Mouse (Mus musculus): ENCODE data around the gene Ntsr1. TPM values are rescaled to one million over a fixed set of nuclear protein-coding genes. Genes with fewer than 3 reads are reported as not detected.

The Ntsr1 gene
- polyA plus RNA-seq, 1 experiment: not detected

DNA sequence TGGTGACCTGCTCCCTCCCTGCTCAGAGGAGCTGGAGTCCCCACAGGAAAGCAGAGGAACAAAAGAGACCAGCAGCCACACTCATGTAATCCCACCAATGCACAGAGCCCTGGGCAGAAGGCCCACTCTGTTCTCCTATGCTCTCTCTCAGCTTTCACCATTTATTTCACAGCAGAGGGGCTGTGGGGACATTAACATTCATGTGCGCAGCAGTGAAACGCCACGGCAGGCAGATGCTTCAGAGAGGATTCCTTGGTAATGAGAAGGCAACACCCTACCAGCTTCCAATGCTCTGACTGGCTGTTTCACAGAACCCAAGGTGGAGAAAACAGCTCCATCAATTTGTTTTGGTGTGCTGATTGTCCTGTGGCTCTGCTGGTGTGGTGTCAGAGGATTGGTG, 14.5 kb upstream of the Ntsr1 start:
- TF ChIP-seq GATA1 (IDR thresholded peaks at IDR 0.05; ENCODE audit: low read length): no peak

DNA sequence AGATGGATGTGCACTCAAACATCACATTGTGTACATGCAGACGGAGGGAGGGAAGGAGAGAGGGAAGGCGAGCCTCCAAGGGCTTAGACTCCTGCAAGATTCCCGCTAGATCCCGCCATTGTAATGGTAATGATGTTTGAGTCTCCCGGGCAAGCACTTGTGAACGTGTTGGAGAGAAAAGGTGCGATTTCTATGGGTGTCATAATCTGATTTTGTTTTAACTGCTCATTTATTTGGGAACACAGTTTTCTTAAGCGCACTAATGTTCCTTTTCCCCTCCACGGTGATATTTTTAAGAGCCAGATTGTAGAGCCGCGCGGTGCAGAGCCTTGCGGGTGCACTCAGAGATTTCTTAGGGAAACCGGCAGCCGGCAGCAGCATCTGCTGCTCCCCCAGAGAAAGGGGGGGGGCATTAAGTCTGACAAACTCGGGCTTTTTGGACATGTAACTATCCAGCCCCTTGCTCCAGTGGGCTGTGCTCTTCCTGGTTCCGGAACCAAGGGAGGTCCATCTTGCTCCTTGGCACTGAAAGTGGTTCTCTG, 11.5 kb upstream of the Ntsr1 start:
- TF ChIP-seq GATA1 (IDR thresholded peaks at IDR 0.05; ENCODE audit: low read length): no peak

DNA sequence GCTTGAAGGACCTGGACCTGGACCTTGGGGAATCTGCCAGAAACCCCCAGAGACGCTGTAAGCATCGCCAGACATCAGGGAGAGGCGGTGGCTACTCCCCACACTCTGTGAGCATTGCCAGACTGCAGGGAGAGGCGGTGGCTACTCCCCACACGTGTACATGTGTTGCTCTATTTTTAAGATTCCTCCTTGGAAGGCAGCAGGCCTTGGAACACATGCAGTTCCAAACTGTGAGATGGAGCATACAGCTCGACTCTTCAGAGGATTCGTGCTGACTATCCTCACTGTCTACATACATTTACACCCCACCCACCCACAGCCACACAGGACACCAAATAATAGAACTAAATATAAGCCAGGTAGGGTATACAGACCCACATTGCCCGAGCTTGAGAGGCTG, 3.9 kb upstream of the Ntsr1 start:
- no peak for TF ChIP-seq GATA1 (IDR thresholded peaks at IDR 0.05; ENCODE audit: low read length)

DNA sequence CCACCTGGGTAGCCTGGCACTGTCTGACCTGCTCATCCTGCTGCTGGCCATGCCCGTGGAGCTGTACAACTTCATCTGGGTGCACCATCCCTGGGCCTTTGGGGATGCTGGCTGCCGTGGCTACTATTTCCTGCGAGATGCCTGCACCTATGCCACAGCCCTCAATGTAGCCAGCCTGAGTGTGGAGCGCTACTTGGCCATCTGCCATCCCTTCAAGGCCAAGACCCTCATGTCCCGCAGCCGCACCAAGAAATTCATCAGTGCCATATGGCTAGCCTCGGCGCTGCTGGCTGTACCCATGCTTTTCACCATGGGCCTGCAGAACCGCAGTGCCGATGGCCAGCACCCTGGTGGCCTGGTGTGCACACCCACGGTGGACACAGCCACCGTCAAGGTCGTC, 950 bp downstream of the Ntsr1 start:
- no peak for TF ChIP-seq GATA1 (IDR thresholded peaks at IDR 0.05; ENCODE audit: low read length)

DNA sequence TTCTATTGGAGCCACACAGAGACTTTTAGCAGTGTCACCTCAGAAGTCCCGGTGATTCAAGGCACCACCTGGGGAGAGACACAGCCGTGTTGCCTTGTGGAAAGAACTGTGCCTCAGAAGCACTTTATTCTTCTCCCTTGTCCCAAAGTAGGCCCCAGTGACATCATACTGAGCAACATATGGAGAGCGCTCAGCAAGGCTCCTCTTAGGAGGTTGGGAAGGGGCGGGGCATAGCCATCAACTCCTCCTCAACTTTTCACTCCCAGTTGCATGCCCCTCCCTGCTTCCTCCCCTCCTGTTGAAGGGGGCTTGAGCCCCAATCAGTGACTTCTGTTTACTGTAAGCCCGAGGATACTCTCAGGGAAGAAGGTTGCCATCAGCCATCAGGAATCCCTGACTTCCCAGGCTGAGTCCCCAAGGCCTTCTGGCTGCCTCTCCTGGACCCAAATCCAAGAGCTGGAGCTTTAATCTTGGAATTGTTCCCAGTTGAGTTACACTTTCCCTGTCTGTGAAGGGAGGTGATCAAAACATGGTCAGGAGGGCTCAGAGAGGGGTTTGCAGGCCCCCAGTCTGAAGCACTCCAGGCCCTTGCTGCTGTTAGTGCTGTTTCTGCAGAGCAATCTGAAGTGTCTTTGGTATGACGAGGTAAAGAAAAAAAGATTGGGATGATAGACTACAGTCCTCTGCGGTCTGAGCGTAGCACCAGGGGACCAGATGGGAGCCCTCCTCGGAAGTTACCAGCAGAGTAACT, 1.6 kb downstream of the Ntsr1 start:
- TF ChIP-seq GATA1 (IDR thresholded peaks at IDR 0.05; ENCODE audit: low read length): no peak

DNA sequence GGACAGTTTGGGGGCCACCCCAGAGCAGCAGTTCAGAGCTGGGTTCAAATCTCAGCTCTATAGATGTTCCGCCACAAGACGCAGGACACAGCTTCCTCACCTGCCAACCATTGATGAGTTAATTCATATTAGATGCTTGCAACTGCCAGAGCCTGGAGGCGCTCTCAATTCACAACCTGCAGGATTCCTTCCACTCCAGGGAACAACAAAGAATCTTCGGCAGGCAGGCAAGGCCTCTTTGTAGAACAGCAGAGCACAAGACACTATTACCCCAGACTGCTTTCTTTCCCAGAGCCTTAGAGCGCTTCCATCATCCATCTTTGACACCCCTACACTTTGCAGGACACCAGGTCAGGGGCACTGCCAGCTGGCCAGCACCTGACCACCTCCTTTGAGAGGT, 6.5 kb downstream of the Ntsr1 start:
- TF ChIP-seq GATA1 (IDR thresholded peaks at IDR 0.05; ENCODE audit: low read length): no peak

DNA sequence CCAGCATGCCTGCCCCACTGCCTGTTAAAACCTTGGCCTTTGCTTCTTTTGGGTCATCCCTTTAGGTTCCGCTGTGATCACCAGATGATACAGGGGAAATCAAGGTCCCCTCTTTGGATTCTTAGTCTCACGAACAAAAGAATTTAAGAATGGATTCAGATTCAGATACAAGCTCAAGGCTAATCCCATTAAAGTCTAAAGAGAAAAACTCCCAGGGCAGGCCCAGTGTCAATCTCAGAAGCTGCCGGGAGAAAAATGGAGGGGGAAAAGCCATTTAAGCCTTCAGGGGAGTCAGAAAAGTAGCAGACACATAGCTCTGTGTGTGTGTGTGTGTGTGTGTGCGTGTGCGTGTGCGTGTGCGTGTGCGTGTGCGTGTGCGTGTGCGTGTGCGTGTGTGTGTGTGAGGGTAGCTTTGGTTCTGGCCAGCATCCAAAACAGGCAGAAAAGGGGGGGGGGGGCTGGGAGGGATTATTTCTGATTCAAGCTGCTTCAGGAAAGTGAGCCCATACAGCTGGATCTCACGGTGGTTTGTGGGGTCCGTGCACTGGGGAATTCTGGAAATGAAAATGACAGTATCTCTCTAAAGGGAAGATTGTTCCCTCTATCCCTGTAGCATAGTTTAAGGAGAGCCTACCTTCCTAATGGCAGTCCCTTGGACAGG, 8.8 kb downstream of the Ntsr1 start:
- TF ChIP-seq GATA1 (IDR thresholded peaks at IDR 0.05; ENCODE audit: low read length): no peak

DNA sequence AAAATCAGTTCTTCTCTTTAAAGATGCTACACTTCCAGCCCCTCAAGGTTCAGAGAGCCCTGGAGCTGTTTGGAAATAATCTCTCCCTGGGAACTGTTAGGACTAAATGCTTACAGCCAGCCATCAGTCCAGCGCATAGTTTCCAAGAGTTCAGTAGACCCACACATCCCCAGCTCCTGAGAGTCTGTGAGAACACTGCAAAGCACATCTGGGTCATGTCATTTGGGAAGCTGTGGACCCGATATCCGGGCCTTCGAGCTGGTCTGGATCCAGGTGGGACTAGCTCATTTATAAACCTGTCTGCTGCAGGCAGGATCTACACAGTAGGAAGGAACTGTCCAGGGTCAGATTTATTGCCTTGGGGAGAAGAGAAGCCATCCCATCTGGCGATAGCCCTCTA, 11.1 kb downstream of the Ntsr1 start:
- no peak for TF ChIP-seq GATA1 (IDR thresholded peaks at IDR 0.05; ENCODE audit: low read length)

DNA sequence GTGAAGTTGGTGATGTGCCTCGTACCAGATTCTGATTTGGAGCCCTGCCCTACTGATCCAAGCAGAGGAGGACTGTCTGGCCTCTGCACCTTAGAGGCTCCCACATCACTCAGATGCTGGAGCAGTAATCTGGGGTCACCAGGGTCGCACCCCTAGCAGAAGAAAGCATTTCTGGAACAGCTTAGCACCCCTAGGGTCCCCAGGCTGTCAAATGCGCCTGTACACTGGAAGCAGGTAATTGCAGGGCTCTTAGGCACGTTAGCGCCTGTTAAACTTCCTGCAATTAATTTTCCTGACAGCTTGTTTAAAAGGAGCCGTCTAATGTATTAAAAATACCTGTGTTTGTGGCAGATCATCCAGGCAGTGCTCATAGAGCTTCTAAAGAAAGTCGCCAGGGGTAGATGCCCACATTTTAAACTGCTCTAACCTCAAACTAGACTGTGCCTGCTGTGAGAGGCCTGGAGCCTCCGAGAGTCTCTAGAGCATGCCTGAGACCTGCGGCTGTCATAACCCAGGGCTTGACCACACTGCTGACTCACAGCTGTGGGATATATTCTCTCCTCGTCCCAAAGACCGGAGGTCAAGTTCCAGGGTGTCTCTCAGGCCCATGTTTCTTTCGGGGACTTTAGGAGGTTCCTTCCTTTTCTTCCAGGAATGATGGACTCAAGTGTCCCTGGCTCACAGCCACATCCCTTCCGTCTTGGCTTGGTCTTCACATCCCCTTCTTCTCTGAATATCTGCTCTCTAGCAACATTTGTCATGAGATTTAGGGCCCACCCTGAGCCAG, 12.3 kb downstream of the Ntsr1 start:
- no peak for TF ChIP-seq GATA1 (IDR thresholded peaks at IDR 0.05; ENCODE audit: low read length)

DNA sequence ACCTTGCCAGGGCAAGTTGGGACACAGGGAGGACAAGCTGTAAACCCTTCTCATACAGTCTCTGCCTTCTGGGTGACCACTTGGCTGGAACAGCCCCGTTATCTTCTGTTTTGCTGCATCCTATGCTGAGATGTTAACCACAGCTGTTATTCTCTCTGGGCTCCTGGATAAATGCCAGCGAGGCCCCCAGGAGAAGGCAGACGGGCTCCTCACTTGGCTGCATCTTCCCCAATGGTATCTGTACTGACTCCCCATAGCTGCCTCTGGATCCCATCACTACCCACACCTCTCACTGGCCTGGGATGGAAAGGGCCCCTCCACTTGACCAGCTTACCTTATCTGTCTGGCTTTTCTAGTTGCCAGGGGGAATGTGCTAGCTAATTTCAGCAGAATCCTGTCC, 13.2 kb downstream of the Ntsr1 start:
- TF ChIP-seq GATA1 (IDR thresholded peaks at IDR 0.05; ENCODE audit: low read length): no peak

DNA sequence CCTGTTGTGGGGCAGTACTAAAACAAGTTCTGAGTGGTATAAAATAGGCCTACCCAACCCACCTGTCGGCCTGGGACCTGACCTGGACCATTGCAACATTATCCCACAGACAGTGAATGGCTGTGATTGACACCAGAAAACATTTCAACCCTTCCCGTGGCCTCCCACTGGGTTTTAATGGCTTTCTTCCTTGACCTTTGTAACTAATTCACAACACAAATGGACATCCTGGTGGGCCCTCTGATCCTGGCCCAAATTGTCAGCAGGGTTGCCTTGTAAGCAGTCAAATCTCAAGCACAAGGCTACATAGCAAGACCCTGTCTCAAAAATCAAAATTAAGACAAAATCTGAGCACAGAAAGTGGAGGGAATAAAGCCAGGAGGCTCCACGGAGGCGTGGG, 14.1 kb downstream of the Ntsr1 start:
- no peak for TF ChIP-seq GATA1 (IDR thresholded peaks at IDR 0.05; ENCODE audit: low read length)

DNA sequence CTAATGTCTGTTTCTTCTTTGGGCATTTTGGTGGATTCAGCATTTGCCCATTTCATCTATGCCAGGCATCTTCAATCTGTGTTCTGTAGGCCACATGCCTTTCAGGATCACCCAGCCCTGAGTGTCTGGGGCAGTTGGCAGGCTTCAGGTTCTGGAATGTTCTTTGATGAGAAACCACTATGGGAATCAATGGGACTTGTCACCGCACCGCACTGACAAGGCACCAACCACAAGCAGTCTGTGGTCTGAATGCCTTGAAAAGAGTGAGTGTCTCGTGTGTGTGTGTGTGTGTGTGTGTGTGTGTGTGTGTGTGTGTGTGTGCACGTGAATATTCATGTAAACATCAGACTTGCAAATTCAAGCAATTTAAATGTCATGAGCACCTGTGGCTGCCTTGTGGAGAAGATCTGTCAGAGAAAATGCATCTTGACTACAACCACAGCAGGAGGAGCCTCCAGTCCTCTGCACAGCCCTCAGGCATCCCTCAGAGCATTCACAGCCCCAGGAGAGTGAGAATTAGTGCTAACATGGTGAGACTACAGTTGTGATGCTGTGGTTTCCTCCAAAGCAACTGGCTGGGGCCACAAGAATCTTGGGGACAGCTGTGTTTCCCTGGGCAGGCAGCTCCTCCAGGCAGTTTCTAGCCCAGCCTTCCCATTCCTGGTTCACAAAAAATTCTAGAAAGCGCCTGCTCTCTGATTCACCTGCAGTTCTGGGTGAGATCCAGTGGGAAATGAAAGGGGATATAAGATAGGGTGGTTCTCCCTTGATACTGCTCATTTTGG, 21.9 kb downstream of the Ntsr1 start:
- TF ChIP-seq GATA1 (IDR thresholded peaks at IDR 0.05; ENCODE audit: low read length): no peak

DNA sequence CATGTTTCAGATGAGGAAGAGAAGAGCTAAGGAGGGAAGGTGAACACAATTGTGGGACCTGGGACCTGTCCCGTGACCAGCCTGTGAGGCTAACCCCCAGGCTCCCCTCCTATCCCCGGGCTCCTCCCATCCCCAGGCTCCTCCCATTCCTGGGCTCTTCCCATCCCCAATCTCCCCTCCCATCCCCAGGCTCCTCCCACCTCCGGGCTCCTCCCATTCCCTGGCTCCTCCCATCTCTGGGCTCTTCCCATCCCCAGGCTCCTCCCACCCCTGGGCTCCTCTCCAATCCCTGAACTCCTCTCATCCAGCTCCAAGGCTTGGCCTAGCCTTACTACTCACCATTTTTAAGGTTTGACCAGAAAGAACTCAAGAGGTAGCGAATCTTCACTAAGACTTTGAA, 23.0 kb downstream of the Ntsr1 start:
- TF ChIP-seq GATA1 (IDR thresholded peaks at IDR 0.05; ENCODE audit: low read length): no peak

DNA sequence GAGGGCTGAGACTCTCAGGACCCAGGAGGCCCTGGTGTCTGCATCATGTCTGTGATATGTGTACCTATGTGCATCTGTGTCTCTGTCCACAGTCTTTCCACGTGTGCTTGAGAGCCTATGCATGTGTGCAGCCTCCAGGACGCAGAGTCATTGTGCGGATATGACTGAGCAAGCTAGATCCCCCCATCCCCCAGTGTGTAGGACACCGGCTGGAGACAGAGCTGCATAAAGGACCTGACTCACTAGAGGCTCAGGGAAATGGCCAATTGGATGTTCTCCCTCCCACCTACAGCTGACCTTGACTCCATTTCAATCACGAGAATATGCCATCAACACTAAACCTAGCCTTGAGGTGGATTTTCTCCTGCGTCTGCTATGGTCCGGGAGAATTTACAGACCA, 27.7 kb downstream of the Ntsr1 start:
- no peak for TF ChIP-seq GATA1 (IDR thresholded peaks at IDR 0.05; ENCODE audit: low read length)

DNA sequence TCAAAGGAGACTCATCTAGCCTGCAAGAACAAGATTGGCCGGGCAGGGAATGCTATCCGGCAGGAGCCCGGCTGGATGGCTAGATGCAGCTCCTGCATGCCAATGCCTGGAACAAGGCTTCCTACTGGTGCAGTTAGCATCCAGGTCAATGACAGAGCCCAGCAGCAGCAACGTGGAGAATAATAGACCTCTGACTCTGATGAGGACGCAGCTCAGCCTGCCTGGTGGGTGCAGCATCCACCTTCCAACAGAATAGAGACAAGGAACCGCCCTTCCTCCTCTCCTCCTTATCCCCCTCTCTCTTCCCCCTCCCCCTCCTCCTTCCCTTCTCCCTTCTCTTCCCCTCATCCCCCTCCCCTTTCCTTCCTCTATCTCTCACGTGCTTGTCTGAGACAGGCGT, 28.1 kb downstream of the Ntsr1 start:
- TF ChIP-seq GATA1 (IDR thresholded peaks at IDR 0.05; ENCODE audit: low read length): no peak
